Mouse (Mus musculus) bone marrow macrophage, adult 2 months (primary cell): ENCODE data around the gene Txk.

Source experiments
- CTCF ChIP-seq: IDR thresholded peaks from 2 replicates; pipeline ENCODE4 v1.5.1; 2012; ENCODE audit warnings: low read depth, mild to moderate bottlenecking, low read length, moderate library complexity
- POLR2A ChIP-seq: IDR thresholded peaks from 2 replicates; pipeline ENCODE4 v1.6.1; 2012; ENCODE audit warnings: mild to moderate bottlenecking, low read depth, low read length, borderline replicate concordance

DNA sequence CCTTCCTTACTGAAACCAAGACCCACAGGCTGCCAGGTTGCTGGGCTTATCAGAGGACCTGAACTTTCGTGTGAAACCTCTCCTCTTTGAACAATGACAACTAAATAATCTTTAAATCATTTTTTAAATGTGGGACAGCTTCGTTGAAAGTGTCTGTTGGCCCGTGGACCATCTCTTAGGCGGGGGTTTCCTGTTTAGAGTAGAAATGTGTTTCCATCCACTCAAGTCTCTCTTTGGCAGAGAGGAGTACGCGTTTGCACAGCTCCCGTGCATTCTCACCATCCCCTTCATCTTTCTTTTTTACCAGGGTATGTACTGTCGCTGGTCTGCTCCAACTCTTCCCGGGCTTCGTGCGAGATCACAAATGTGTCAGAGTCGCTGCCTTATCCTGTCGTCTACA lies 94.2 kb downstream of the Txk start:
- no peak for TF ChIP-seq CTCF
- TF ChIP-seq POLR2A: no peak
